Mouse (Mus musculus) T-helper 1 cell (primary cell): ENCODE data around the gene Tcf25.
"Not testable (repeated sequence)": the region's sequence is repeated elsewhere in the genome, so short reads cannot be mapped to it uniquely, and the experiment has no call there.

Experiments used
- in situ Hi-C: fragments of 300-600 bp; cut with MboI, MseI; formaldehyde crosslinking; loops from one replicate; pipeline ENCODE4 v1.15.1; 2025; ENCODE audit warnings: high pct_unique_total_duplicates

The Tcf25 gene

DNA sequence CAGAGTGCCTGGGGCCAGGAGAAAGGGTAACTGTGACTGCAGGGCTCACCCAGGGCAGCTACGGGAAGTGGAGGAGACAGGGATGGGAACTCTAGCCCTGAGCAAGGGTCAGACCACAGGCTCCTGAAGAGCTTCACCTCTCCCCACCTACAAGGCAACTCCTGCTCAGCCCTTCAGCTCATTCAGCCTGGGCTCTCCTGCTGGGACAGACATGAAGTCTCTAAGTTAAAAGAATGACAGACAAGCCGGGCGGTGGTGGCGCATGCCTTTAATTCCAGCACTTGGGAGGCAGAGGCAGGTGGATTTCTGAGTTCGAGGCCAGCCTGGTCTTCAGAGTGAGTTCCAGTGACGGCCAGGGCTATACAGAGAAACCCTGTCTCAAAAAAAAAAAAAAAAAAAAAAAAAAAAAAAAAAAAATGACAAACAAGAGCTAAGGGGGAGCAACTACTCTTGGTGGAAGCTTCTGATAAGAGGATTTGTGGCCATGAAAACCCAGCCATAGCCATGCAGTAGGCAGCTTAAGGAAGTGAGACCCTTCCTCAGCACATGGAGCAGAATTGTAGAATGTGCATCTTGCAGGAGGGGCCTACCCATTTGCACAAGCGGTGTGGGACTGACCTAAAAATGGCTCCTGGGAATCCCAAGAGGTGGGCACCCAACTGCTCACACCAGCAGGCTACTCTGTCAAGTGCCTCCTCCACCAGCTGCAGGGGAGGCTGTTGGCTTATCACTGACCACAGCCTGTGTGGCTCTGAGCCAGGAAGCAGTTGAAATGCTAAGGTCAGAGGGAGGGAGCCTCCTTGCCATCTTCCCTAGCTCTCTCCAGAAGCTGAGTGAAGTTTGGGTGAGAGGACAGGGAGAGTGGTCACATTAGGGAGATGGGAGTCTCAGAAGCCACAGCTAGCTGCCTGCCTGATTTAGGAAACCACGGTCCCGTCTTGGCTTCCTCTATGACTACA is 35.3 kb downstream of the Tcf25 start:
- in situ Hi-C loops, result no loop called here

- in situ Hi-C loops, result no loop called here
Observed at GRCm38 (mm10) chr8:123410049-123410587, 36.6 kb downstream of the Tcf25 start.

DNA sequence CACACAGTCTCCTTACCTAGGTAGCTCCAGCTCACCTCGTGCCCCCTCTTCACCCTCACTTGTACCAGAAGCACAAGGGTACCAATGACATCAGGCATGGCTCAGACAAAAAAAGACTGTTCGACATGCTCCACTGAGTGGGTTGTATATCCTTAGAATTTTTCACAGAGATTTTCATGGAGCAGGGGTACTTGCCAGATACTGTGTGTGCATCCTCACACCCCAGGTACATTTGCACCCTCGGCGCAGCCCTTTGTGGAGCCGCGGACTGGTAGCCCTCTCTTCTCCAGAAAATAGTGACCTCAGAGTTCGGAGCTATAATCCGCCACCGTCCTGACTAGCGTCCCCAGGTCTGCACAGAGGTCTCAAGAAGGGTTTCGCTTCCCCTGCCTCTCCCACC is 37.2 kb downstream of the Tcf25 start:
- in situ Hi-C loops, result no loop called here

DNA sequence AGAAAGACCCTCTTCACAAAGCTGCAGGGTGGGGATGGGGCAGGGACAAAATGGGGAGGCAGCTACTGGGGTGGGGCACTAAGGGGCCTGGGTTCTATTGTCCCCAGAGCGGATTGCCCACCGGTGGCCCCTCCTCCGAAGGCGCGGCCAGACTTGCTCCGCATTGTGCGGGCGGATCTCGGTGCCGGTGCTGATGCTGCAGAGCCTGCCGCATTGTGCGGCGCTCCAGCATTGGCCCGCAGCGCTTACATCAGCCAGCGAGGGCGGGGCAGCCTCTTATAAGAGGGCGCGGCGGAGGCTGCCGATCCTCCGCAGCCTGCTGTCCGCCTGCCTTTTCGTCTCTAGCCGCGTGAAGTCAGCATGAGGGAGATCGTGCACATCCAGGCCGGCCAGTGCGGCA is 37.7 kb downstream of the Tcf25 start, which contains the start of gene Tubb3:
TSS of gene Tubb3 (plus strand) at position 179 of the 400 bp plus-strand sequence.
- in situ Hi-C loops, result no loop called here

- in situ Hi-C loops, result no loop called here
Observed at GRCm38 (mm10) chr8:123411781-123412327, 38.3 kb downstream of the Tcf25 start.

DNA sequence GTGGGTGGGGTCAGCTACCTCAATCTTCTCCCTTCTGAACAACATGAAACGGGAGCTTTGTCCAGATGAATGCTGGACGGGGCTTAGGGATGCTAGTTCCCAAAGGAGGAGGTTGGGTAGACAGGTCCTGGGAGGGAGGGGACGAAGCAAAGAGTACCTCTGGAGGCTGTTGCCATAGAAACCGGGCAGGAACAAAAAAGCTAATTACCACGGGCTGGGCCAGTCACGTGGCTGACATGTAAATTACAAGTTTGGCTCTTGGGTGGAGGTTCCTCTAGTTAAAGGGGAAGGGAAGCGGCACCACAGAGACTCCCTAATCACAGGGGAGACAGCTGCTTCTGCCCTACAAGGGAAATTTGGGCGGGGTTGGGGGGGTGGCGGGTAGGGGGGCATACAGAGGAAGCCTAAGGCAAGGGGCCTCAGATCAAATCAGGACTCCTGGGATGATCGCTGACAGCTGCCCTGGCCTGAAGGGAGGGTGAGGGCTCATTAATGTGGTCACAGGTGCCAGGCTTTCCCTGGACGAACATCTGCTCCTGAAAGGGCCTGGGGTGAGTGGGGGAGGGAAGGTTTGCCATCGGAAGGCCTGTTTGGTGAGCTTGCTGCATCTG is 39.1 kb downstream of the Tcf25 start:
- in situ Hi-C loops, result no loop called here

GRCm38 (mm10) chr8:123414255-123414654 is 40.7 kb downstream of the Tcf25 start:
- in situ Hi-C loops, result no loop called here

DNA sequence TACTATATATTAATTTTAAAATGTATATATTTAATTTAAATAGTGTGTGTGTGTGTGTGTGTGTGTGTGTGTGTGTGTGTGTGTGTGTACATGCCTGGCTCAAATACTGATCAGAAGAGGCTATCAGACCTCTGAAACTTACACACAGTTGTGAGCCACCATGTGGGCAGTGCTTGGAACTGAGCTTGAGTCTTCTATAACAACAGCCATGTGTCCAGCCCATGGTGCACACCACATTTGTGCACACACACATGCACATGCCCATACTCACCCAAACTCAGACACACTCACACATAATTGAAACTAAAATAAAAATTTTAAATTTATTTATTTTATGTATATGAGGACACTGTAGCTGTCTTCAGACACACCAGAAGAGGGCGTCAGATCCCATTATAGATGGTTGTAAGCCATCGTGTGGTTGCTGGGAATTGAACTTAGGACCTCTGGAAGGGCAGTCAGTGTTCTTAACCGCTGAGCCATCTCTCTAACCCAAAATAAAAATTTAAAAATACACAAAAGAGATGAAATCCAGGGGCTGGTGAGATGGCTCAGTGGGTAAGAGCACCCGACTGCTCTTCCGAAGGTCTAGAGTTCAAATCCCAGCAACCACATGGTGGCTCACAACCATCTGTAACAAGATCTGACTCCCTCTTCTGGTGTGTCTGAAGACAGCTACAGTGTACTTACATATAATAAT is 41.6 kb downstream of the Tcf25 start:
- in situ Hi-C loops, result not testable (repeated sequence)

- in situ Hi-C loops, result no loop called here
Observed at GRCm38 (mm10) chr8:123415967-123416943, 42.7 kb downstream of the Tcf25 start.

GRCm38 (mm10) chr8:123416944-123417555 is 43.5 kb downstream of the Tcf25 start:
- in situ Hi-C loops, result no loop called here

- in situ Hi-C loops, result no loop called here
Observed at GRCm38 (mm10) chr8:123419711-123420110, 46.2 kb downstream of the Tcf25 start.

DNA sequence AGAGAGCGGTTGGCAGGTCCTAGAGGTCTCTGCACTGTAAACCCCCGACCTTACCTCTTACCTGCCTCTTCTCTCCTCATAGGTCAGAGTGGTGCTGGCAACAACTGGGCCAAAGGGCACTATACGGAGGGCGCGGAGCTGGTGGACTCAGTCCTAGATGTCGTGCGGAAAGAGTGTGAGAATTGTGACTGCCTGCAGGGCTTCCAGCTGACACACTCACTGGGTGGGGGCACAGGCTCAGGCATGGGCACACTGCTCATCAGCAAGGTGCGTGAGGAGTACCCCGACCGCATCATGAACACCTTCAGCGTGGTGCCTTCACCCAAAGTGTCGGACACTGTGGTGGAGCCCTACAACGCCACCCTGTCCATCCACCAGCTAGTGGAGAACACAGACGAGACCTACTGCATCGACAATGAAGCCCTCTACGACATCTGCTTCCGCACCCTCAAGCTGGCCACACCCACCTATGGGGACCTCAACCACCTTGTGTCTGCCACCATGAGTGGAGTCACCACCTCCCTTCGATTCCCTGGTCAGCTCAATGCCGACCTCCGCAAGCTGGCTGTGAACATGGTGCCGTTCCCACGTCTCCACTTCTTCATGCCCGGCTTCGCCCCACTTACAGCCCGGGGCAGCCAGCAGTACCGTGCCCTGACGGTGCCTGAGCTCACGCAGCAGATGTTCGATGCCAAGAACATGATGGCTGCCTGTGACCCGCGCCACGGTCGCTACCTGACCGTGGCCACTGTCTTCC is 47.1 kb downstream of the Tcf25 start:
- in situ Hi-C loops, result no loop called here

GRCm38 (mm10) chr8:123421325-123421724 is 47.8 kb downstream of the Tcf25 start:
- in situ Hi-C loops, result no loop called here

DNA sequence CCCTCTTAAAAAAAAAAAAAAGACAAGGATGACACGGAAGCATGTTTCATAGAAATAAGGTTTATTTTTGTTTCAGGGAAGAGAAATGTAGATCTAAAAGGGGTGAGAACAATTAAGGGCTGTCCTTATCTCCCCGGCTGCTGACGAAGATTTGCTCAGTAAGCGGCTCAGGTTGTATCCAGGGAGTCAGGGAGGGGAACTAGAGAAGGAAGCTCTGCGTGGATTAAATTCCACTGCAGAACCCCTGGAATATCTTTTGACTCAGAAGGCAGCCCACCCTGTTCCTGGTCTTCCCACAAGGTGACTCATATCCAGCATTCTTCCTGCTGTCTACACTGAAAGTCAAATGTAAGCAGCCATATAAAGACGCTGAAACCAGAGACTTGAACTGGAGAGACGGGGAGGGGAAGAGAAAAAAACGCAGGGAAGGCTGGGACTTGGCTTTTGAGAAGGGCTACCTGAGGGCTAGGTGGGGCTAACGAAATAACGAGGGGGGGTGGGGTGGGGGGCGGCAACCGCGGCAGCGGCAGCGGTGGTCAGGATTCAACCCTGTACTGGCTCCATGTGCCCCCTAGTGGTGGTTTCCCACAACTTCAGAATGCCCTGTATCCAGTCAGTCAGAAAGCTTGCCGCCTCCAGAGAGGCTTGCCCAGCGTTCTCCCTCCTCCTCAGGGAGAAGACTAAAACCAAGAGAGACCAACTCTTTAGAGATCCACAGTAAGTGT is 48.7 kb downstream of the Tcf25 start:
- in situ Hi-C loops, result no loop called here

- in situ Hi-C loops, result no loop called here
Observed at GRCm38 (mm10) chr8:123422781-123423159, 49.2 kb downstream of the Tcf25 start.

GRCm38 (mm10) chr8:123423441-123423840 is 49.9 kb downstream of the Tcf25 start, which contains the start of gene Def8:
Def8 (plus strand) TSS chr8:123423527.
- in situ Hi-C loops, result no loop called here

DNA sequence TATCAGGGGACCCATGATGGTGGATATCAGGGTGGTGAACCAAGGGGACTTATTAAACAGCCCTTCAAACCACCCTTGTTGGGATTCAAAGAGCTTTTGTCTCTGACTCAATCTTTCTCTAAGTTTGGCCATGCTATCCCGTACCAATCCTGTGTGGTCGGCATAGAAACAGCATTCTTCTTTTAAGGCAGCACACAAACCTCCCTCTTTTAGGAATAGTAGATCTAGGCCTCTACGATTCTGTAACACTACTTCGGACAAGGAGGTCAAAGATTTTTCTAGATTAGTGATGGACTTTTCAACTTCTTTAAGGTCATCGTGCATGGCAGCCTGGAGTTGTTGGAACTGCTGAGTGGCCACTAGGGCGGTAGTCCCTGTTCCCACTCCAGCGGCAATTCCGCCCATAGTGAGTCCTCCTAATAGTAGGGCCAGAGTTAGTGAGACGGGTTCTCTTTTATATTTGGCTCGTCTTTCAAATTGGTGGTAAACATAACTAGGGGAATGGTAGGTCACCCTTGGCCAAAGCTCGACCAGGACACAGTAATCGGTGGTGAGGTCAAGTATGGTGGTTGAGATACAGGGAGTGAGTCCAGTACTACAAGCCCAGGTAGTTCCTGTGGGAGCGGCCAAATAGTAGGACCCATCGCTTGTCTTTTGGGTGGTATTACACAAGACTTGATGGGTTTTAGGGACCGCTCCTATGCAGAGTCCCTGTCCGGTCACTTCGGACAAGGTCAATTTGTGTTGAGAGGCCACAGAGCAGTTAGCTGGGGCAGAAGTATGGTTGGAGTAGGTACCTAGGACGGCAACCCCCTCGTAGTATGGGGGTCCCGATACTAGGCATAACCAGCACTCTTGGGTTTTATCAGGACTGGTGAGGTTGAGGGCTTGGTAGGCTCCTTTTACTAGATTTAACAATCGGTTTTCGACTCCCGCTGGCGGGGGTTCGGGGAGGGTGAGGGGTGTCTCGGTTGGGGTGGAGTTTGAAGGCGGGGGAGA is 53.3 kb downstream of the Tcf25 start:
- in situ Hi-C loops, result no loop called here
